Mouse (Mus musculus) liver, adult 2 months (tissue): Measurements from ENCODE around the gene Ptprc. TPM values are rescaled to one million over a fixed set of nuclear protein-coding genes. Genes with fewer than 3 reads are reported as not detected.

Experiments
- DNase-seq: peaks from one replicate; pipeline ENCODE4 v3.0.0-alpha.2; 2011; ENCODE audit warnings: low read depth, low spot score; ENCODE audit errors: extremely low read depth
- H3K27ac ChIP-seq: fragments of 200-500 bp; replicated peaks from 2 replicates; pipeline ENCODE4 v1.5.1; 2012; ENCODE audit warnings: low read depth, mild to moderate bottlenecking, control low read depth, inconsistent platforms, low read length; ENCODE audit not compliant: insufficient read depth
- H3K27me3 ChIP-seq: fragments of 200-500 bp; 2 replicates; pipeline ENCODE4 v1.6.1; 2012; ENCODE audit warnings: mild to moderate bottlenecking, moderate library complexity, low read length, inconsistent platforms; ENCODE audit not compliant: control insufficient read depth, insufficient read depth
- H3K36me3 ChIP-seq: fragments of 200-500 bp; 2 replicates; pipeline ENCODE4 v1.6.1; 2012; ENCODE audit warnings: low read length, inconsistent platforms; ENCODE audit not compliant: control insufficient read depth, insufficient read depth
- H3K4me1 ChIP-seq: fragments of 200-500 bp; 2 replicates; pipeline ENCODE4 v1.6.1; 2011; ENCODE audit warnings: low read length; ENCODE audit not compliant: control insufficient read depth, insufficient read depth
- H3K4me3 ChIP-seq: fragments of 200-500 bp; 2 replicates; pipeline ENCODE4 v1.5.1; 2011; ENCODE audit warnings: low read depth, mild to moderate bottlenecking, control low read depth, low read length, moderate library complexity; ENCODE audit not compliant: insufficient read depth
- H3K79me2 ChIP-seq: fragments of 200-500 bp; 2 replicates; pipeline ENCODE4 v1.6.1; 2012; ENCODE audit warnings: inconsistent platforms, mild to moderate bottlenecking, low read length, moderate library complexity; ENCODE audit not compliant: control insufficient read depth, insufficient read depth
- H3K9ac ChIP-seq: fragments of 200-500 bp; 2 replicates; pipeline ENCODE4 v1.6.1; 2012; ENCODE audit warnings: low read depth, mild to moderate bottlenecking, control low read depth, inconsistent platforms, low read length
- CTCF ChIP-seq: fragments of 200-500 bp; IDR thresholded peaks from 2 replicates; pipeline ENCODE4 v1.5.1; 2011; ENCODE audit warnings: low read depth, low read length, control low read depth
- POLR2A ChIP-seq: fragments of 200-500 bp; IDR thresholded peaks from 2 replicates; pipeline ENCODE4 v1.6.1; 2011; ENCODE audit warnings: low read length, control low read depth; ENCODE audit not compliant: insufficient read depth; ENCODE audit errors: extremely low read depth
- WGBS: fragments of 180-500 bp; shearing (Covaris S2); methylation state at CpG from one replicate; pipeline ENCODE4 v1.1.7; 2018; 5-methylcytosine and 5-hydroxymethylcytosine counted together
- polyA plus RNA-seq: library from polyadenylated mRNA; depleted of rRNA; stranded (reverse); fragments of >200 nt; gene quantifications from 2 replicates; pipeline ENCODE4 v1.2.3, GENCODE M21; 2012
- total RNA-seq: library from RNA; depleted of rRNA; stranded (reverse); fragments of >200 nt; gene quantifications from 2 replicates; pipeline ENCODE4 v1.2.3, GENCODE M21; 2014

Gene Ptprc
- total and polyA plus RNA-seq, 2 experiments, result 3.4 to 13.7 TPM

DNA sequence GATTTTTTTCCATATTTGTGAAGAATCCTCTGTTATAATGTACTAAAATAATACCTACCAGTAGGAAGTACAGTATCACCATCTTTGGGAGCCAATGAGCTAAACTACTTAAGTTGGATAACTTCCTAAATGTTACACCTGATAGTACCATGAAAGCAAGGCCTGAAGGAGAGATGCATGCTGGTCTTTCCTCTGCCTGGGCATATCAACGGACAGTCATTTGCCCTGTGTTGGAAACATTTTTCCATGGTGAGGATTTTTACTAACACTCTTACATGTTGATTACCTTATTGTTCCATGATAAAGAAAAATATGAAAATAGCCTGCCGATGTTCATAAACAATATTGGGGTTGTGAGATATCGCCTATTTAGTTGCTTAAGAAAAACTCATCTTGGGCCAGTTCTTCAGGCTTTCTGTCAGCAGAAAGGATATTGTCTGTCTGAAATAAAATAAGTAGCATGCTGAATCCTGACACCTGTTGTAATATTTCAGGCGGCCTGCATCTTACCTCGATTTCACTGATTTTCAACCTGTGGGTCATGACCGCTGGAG is 38.4 kb downstream of the Ptprc start:
- H3K27me3 ChIP-seq, result no peaks in the 10 kb centered on the region
- DNase-seq, result no peak
- H3K9ac ChIP-seq, result no peak overlapping the region
- no peaks in the 10 kb centered on the region for H3K36me3 ChIP-seq
- TF ChIP-seq CTCF, result no peak
- TF ChIP-seq POLR2A, result no peak
- no peak overlapping the region for H3K27ac ChIP-seq
- WGBS, result 95% methylated on average over 6 of the region's 6 CpGs
- H3K4me3 ChIP-seq, result no peak overlapping the region
- H3K79me2 ChIP-seq, result no peaks in the 10 kb centered on the region
- no peaks in the 10 kb centered on the region for H3K4me1 ChIP-seq

DNA sequence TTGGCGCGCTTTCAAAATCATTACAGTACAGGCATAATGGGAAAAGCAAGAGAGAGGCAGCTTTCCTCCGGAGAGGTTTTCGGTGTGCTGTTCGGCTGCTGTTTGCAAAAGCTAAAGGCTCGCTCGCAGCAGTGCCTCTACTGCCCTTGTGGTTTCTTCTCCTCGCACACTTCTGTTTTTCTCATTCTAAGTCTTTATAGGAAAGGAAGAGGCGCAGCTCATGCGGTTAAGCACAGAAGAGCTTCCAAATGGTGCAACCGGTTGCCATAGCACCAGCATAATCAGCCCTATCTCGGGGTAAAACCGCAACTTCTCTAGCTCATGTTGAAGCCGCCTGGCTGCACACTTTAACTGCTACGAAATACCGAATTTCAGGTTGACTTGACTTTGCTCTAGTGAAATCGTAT is 39.1 kb downstream of the Ptprc start:
- H3K27me3 ChIP-seq, result no peaks in the 10 kb centered on the region
- no peaks in the 10 kb centered on the region for H3K36me3 ChIP-seq
- peak; percentile 52 for DNase-seq
- H3K4me3 ChIP-seq, result no peak overlapping the region
- no peak overlapping the region for H3K9ac ChIP-seq
- H3K27ac ChIP-seq, result no peak overlapping the region
- H3K79me2 ChIP-seq, result no peaks in the 10 kb centered on the region
- H3K4me1 ChIP-seq, result no peaks in the 10 kb centered on the region
- TF ChIP-seq CTCF (no peak), POLR2A (no peak)
- WGBS, result 69% methylated on average over 17 of the region's 17 CpGs

DNA sequence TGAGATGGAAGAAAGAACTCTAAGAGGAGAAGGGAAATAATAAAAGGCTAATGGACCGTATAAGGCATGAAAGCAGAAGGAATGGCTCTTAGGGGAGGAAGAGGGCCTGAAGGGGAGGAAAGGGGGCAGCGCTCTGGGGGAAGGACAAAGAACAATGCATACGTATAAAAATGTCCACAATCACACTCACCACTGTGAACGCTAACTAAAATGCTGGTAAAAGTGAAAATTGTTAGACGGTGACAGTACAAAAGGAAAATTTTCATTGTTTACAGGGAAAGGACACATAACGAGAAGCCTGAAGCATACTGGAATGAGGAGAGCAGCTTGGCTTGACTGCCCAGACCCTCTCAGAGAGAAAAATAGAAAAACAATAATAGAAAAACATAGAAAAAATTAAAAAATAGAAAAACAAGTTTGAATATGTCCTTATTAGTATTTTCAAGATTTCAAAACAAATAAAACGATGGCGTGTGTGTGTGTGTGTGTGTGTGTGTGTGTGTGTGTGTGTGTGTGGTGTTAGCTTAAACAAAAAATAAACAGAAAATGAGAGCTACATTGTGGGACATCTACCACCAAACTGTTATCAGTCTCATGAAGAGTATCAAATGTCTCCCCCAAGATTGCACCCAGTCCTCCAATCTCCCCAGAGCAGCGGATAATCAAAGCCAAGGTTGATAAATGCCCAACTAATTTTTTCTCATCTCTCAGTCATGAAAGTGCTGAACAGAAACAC is 39.7 kb downstream of the Ptprc start:
- Histone ChIP-seq H3K36me3 (no peaks in the 10 kb centered on the region), H3K27me3 (no peaks in the 10 kb centered on the region), H3K4me3 (no peak overlapping the region), H3K9ac (no peak overlapping the region), H3K79me2 (no peaks in the 10 kb centered on the region), H3K4me1 (no peaks in the 10 kb centered on the region), H3K27ac (no peak overlapping the region)
- WGBS, result 84% methylated on average over 9 of the region's 9 CpGs
- TF ChIP-seq POLR2A, result no peak
- TF ChIP-seq CTCF, result no peak
- no peak for DNase-seq

DNA sequence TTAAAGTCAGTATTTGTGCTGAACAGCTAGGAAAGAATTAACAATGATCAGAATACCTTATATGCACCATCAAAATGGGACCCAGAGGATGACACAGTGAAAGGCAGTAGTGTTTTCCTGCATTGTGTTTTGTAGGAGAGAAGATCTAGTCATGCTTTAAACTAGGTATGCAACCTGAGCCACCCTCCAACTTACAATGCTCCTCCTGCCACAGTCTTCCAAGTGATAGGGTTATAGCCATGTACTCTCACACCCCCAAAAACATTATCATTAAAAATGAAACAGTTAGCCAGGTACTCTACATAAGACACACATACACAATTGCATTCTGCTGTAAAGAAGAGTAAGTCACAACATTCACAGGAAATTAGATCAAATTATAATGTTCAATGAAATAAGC is 40.4 kb downstream of the Ptprc start:
- no peak for TF ChIP-seq POLR2A
- Histone ChIP-seq H3K9ac (no peak overlapping the region), H3K4me1 (no peaks in the 10 kb centered on the region), H3K79me2 (no peaks in the 10 kb centered on the region), H3K36me3 (no peaks in the 10 kb centered on the region), H3K27me3 (no peaks in the 10 kb centered on the region), H3K4me3 (no peak overlapping the region), H3K27ac (no peak overlapping the region)
- DNase-seq, result no peak

DNA sequence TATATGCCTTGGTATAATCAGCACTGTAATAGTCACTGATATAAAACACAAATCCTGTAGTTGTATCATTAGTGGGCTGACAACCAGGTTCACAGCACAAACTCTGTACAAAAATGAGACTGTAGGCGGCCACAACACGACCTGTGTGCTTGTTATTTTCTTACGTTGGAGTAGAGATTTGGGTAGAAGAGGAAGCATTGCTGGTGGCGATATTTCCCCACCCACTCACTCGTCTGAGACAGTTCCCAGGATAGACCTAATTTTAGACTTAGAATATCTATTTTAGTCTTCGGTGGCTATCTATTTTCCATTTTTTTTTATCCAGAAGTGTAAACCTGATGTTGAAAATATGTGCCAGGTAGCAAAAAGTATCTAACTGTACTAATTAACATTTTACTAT is 41.2 kb downstream of the Ptprc start:
- DNase-seq, result no peak
- Histone ChIP-seq H3K9ac (no peak overlapping the region), H3K27me3 (no peaks in the 10 kb centered on the region), H3K36me3 (no peaks in the 10 kb centered on the region), H3K4me1 (no peaks in the 10 kb centered on the region), H3K27ac (no peak overlapping the region), H3K4me3 (no peak overlapping the region), H3K79me2 (no peaks in the 10 kb centered on the region)
- WGBS, result 79% methylated on average over 6 of the region's 6 CpGs
- TF ChIP-seq CTCF (no peak), POLR2A (no peak)

DNA sequence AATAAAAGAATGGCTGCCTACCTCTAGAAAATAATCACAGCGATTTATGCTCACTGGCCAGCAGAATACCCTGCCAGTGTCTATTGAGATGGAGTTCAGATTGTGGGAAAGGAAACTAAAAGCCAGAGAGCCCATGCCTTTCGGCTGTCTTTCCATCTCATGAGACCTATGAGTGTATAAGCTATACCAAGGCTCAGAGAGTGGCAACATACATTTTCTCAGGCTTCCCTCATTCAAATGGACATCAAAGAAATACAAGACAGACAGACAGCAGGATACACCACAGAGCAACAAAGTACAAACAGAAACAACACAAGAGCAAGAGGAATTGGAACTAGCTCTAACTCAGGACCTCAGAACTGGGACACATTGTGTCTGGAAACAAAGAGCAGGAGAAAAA is 43.8 kb downstream of the Ptprc start:
- WGBS, result 71% methylated on average over 2 of the region's 2 CpGs
- no peak overlapping the region for H3K27ac ChIP-seq
- no peak overlapping the region for H3K9ac ChIP-seq
- no peak overlapping the region for H3K4me3 ChIP-seq
- no peaks in the 10 kb centered on the region for H3K27me3 ChIP-seq
- no peak for DNase-seq
- no peaks in the 10 kb centered on the region for H3K36me3 ChIP-seq
- no peaks in the 10 kb centered on the region for H3K4me1 ChIP-seq
- H3K79me2 ChIP-seq, result no peaks in the 10 kb centered on the region
- no peak for TF ChIP-seq POLR2A
- no peak for TF ChIP-seq CTCF
